Mouse (Mus musculus) gastrocnemius, postnatal 10 days (tissue): ENCODE measurements around the gene Rpl41. TPM values are rescaled to one million over a fixed set of nuclear protein-coding genes. Genes with fewer than 3 reads are reported as not detected.
"Not testable (repeated sequence)": the region's sequence is repeated elsewhere in the genome, so short reads cannot be mapped to it uniquely, and the experiment has no call there.

ENCODE experiments used
- DNase-seq: peaks from one replicate; pipeline ENCODE4 v3.0.0; 2021; ENCODE audit warnings: mixed read lengths
- total RNA-seq, 2 experiments: library from RNA; stranded (reverse); gene quantifications; 2 replicates each; pipeline ENCODE4 v1.2.3; 2021

Gene Rpl41
- total RNA-seq, 2 experiments from 2014 or later: 1,962 to 2,082 TPM

- DNase-seq: no peak
Measured at GRCm38 (mm10) chr10:128556286-128556685, 7.2 kb upstream of the Rpl41 start.

GRCm38 (mm10) chr10:128555567-128555966 lies 6.5 kb upstream of the Rpl41 start:
- DNase-seq: not testable (repeated sequence)

- not testable (repeated sequence) for DNase-seq
Measured at GRCm38 (mm10) chr10:128550144-128550823, 1.2 kb upstream of the Rpl41 start.

- not testable (repeated sequence) for DNase-seq
Measured at GRCm38 (mm10) chr10:128549682-128550057, 565 bp upstream of the Rpl41 start.

GRCm38 (mm10) chr10:128548051-128548791 lies 884 bp downstream of the Rpl41 start:
- not testable (repeated sequence) for DNase-seq

GRCm38 (mm10) chr10:128547361-128548032 lies 1.6 kb downstream of the Rpl41 start, which contains the start of gene Zc3h10:
Zc3h10 (minus strand) TSS chr10:128547774.
- DNase-seq: peak; percentile 83

- no peak for DNase-seq
Measured at GRCm38 (mm10) chr10:128546787-128547186, 2.3 kb downstream of the Rpl41 start.

- DNase-seq: no peak
Measured at GRCm38 (mm10) chr10:128546361-128546760, 2.7 kb downstream of the Rpl41 start.

- no peak for DNase-seq
Measured at GRCm38 (mm10) chr10:128545570-128545898, 3.6 kb downstream of the Rpl41 start.

GRCm38 (mm10) chr10:128544674-128545569 lies 4.2 kb downstream of the Rpl41 start:
- no peak for DNase-seq

- DNase-seq: no peak
Measured at GRCm38 (mm10) chr10:128544151-128544657, 4.9 kb downstream of the Rpl41 start.

GRCm38 (mm10) chr10:128543100-128543499 lies 6.0 kb downstream of the Rpl41 start:
- no peak for DNase-seq

- no peak for DNase-seq
Measured at GRCm38 (mm10) chr10:128538340-128538870, 10.7 kb downstream of the Rpl41 start.

- peak; percentile 77 for DNase-seq
Measured at GRCm38 (mm10) chr10:128536266-128536940, 12.7 kb downstream of the Rpl41 start.

GRCm38 (mm10) chr10:128535624-128536265 lies 13.4 kb downstream of the Rpl41 start:
- DNase-seq: no peak

GRCm38 (mm10) chr10:128535206-128535605 lies 13.9 kb downstream of the Rpl41 start:
- no peak for DNase-seq

- no peak for DNase-seq
Measured at GRCm38 (mm10) chr10:128526366-128527356, 22.4 kb downstream of the Rpl41 start.

- peak; percentile 88 for DNase-seq
Measured at GRCm38 (mm10) chr10:128525671-128526308, 23.3 kb downstream of the Rpl41 start, which contains the start of gene Esyt1. Esyt1 (minus strand) TSS chr10:128525871.
